Mouse (Mus musculus): Measurements from ENCODE around the gene Cabp2. TPM values are rescaled to one million over a fixed set of nuclear protein-coding genes. Genes with fewer than 3 reads are reported as not detected.

Cabp2 gene
- polyA plus RNA-seq, 1 experiment from 2014 or later, result 3.6 TPM

DNA sequence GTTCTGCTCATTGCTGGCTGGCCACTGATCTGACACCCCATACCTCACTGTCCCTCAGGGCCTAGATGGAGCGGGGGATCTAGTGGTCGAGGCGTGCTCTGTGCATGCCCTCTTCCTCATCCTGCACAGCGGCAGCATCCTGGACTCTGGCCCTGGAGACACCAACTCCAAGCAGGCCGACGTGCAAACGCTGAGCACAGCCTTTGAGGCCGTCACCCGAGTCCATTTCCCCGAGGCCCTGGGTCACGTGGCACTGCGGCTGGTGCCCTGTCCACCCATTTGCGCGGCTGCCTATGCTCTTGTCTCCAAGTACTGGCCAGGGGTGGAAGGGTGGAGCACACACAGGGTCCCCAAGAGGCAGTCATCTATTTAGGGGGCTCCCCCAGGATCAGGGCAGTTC lies 25.3 kb downstream of the Cabp2 start:
- ATAC-seq (ENCODE audit: insufficient read depth, low FRiP score, low read depth), result no peak
- Histone ChIP-seq H3K4me3 (replicated peaks) (no peak overlapping the region), H3K4me2 (no peak overlapping the region), H3K4me1 (no peaks in the 10 kb centered on the region), H3K9ac (no peak overlapping the region), H3K27me3 (replicated peaks) (peaks cover 2% of the 10 kb centered on the region; the same call in 1 of the 2 replicates), H3K27ac (no peak overlapping the region), H3K9me3 (no peaks in the 10 kb centered on the region), H3K36me3 (no peaks in the 10 kb centered on the region; the same call in 1 of the 2 replicates)
- WGBS, result 90% methylated on average over 14 of the region's 14 CpGs

DNA sequence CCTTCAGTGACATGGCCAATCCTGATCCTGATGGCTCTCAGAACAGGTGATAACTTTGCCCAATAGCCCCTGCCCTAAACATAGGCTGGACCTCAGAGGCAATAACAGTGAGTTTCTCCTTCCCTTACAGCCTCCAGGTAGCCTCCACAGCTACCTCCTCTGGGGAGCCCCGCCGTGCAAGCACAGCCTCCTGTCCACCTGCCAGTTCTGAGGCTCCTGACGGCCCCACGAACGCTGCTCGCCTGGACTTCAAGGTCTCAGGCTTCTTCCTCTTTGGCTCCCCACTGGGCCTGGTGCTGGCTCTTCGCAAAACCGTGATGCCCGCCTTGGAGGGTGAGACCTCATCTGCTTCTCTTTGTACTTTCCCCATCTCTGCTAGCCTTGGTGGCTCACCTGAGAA lies 27.2 kb downstream of the Cabp2 start:
- Histone ChIP-seq H3K9me3 (no peaks in the 10 kb centered on the region), H3K4me1 (peaks cover 5% of the 10 kb centered on the region), H3K27ac (no peak overlapping the region), H3K4me2 (no peak overlapping the region), H3K9ac (no peak overlapping the region), H3K4me3 (replicated peaks) (no peak overlapping the region), H3K27me3 (replicated peaks) (no peaks in the 10 kb centered on the region), H3K36me3 (peaks cover 3% of the 10 kb centered on the region; the same call in 1 of the 2 replicates)
- no peak for ATAC-seq (ENCODE audit: insufficient read depth, low FRiP score, low read depth)
- WGBS, result 81% methylated on average over 9 of the region's 9 CpGs

DNA sequence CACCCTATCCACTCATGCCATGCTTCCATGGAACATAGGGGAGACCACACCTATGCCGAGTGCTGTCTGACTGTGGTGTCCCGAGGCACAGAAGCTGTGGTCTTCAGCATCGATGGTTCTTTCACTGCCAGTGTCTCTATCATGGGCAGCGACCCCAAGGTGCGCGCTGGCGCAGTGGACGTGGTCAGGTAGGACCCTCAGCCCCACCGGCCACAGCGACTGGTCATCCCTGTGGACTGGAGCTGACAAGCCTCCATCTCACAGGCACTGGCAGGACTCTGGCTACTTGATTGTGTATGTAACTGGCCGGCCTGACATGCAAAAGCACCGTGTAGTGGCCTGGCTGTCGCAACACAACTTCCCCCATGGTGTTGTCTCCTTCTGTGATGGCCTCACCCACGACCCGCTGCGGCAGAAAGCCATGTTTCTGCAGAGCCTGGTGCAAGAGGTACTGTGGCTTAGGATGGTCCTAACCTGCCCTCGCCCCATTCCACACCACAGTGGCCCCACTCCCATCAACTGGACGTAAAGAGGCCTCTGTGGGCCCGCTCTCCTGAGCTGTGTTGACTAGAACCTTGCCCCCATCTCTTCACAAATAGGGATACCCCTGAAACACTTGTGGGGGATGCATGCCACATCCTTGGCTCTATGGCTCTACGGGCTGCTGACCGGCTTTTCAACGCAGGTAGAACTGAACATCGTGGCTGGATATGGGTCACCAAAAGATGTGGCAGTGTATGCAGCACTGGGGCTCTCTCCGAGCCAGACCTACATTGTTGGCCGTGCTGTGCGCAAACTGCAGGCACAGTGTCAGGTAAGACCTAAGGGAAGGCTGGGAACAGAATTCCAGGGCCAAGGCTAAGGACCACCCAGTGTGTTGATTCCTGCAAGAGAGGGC lies 30.9 kb downstream of the Cabp2 start:
- no peaks in the 10 kb centered on the region for H3K9me3 ChIP-seq
- no peak overlapping the region for H3K4me3 ChIP-seq (replicated peaks)
- 92% methylated on average over 26 of the region's 26 CpGs for WGBS
- no peak overlapping the region; the same call in 1 of the 2 replicates for H3K27ac ChIP-seq
- H3K9ac ChIP-seq, result no peak overlapping the region
- ATAC-seq (ENCODE audit: insufficient read depth, low FRiP score, low read depth), result no peak
- no peak overlapping the region for H3K4me2 ChIP-seq
- peaks cover 27% of the 10 kb centered on the region for H3K36me3 ChIP-seq
- H3K27me3 ChIP-seq (replicated peaks), result no peaks in the 10 kb centered on the region
- H3K4me1 ChIP-seq, result peaks cover 10% of the 10 kb centered on the region

DNA sequence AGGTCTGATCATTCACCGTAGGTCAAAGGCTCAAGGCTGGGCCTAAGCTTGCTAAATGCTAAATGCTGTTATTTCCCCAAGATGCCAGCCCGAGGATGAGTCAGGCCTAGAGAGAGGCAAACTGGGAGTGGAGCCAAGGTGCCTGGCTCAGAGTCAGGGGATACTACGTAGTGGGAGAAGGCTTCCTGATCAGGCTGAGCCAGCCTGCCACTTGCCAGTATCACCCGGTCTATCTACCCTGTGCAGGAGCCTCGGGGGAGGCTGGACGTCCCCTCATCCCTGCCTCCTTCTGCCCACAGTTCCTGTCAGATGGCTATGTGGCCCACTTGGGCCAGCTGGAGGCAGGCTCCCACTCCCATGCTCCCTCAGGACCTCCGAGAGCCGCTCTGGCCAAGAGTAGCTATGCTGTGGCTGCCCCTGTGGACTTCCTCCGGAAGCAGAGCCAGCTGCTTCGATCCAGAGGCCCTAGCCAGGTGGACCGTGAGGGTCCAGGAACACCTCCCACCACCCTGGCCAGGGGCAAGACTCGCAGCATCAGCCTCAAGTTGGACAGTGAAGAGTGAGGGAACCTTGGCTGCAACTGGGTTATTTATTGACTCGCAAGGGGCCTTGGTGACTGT lies 31.9 kb downstream of the Cabp2 start:
- Histone ChIP-seq H3K9me3 (no peaks in the 10 kb centered on the region), H3K27ac (peak overlapping the region; percentile 31; the same call in 1 of the 2 replicates), H3K27me3 (replicated peaks) (no peaks in the 10 kb centered on the region), H3K4me2 (no peak overlapping the region), H3K4me3 (replicated peaks) (no peak overlapping the region), H3K4me1 (peaks cover 10% of the 10 kb centered on the region), H3K9ac (no peak overlapping the region), H3K36me3 (peaks cover 31% of the 10 kb centered on the region)
- peak; percentile 34; the same call in 1 of the 2 replicates for ATAC-seq (ENCODE audit: insufficient read depth, low FRiP score, low read depth)
- 60% methylated on average over 13 of the region's 13 CpGs for WGBS

DNA sequence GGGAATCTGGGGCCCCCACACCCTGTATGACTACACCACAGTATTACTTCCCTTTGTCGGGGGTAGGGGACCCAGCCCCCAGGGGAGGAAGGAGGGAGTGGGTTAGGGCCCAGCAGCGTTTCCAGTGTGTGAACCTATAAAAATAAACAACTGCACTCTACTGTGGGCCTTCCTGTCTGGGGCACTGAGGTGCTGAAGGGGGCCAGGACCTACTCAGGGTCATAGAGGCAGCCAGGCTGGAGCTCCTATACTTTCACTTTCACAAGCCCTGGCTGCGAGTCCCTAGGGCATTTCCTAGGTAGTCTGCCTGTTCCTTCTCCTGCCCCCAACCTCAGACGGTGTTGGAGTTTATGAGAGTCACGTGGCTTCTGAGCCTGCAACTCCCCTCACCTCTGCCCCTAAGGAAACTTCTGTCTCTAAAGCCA lies 32.4 kb downstream of the Cabp2 start:
- peak; percentile 56; the same call in 1 of the 2 replicates for ATAC-seq (ENCODE audit: insufficient read depth, low FRiP score, low read depth)
- Histone ChIP-seq H3K9me3 (no peaks in the 10 kb centered on the region), H3K27me3 (replicated peaks) (no peaks in the 10 kb centered on the region), H3K4me3 (replicated peaks) (no peak overlapping the region), H3K36me3 (peaks cover 32% of the 10 kb centered on the region), H3K4me2 (no peak overlapping the region; the same call in 1 of the 2 replicates), H3K27ac (peak overlapping the region; percentile 31; the same call in 1 of the 2 replicates), H3K4me1 (peaks cover 10% of the 10 kb centered on the region), H3K9ac (no peak overlapping the region)
- WGBS, result 26% methylated on average over 5 of the region's 5 CpGs

DNA sequence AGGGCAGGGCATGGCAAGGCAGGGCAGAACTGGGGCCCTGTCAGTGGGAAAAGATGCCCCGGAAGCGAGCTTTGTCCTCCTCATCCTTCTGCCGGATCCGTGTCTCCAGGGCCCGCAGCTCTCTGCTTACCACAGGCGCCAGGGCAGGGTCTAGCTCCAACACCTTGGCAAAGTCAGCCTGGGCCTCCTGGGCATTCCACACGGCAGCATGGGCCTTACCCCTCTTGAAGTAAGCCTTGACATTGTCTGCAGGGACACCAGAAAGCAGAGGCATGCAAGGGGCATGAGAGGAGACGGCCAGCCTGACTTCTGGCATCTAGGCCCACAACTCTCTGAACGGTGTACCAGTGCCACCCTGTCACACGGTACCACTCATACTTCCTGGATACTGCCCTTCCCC lies 33.2 kb downstream of the Cabp2 start:
- Histone ChIP-seq H3K9ac (no peak overlapping the region), H3K27ac (no peak overlapping the region), H3K4me3 (replicated peaks) (no peak overlapping the region), H3K4me1 (peaks cover 10% of the 10 kb centered on the region), H3K36me3 (peaks cover 32% of the 10 kb centered on the region), H3K27me3 (replicated peaks) (no peaks in the 10 kb centered on the region), H3K9me3 (no peaks in the 10 kb centered on the region), H3K4me2 (no peak overlapping the region)
- no peak for ATAC-seq (ENCODE audit: insufficient read depth, low FRiP score, low read depth)
- 89% methylated on average over 10 of the region's 10 CpGs for WGBS

DNA sequence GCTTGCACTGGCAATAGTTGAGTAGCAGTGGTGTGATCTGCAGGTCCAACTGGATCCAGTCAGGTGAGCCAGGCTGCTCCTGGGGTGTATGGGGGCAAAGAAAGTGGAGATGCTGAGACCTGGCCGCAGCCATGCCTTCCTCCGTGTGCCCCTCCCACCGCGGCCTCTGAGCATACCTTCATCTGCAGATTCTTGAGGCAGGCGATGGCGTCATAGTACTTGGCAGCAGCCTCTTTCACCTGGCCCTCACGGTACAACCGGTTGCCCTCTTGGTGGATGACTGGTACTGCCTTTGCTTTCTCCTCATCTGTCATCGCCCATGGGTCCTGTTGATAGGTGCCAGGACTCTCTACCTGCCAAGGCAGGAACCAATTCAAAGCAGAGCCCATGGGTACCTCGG lies 33.8 kb downstream of the Cabp2 start:
- no peak overlapping the region for H3K9ac ChIP-seq
- WGBS, result 95% methylated on average over 10 of the region's 10 CpGs
- no peak overlapping the region for H3K4me3 ChIP-seq (replicated peaks)
- H3K36me3 ChIP-seq, result peaks cover 32% of the 10 kb centered on the region
- no peaks in the 10 kb centered on the region for H3K9me3 ChIP-seq
- H3K27me3 ChIP-seq (replicated peaks), result no peaks in the 10 kb centered on the region
- peaks cover 12% of the 10 kb centered on the region for H3K4me1 ChIP-seq
- no peak overlapping the region for H3K27ac ChIP-seq
- no peak for ATAC-seq (ENCODE audit: insufficient read depth, low FRiP score, low read depth)
- H3K4me2 ChIP-seq, result no peak overlapping the region

DNA sequence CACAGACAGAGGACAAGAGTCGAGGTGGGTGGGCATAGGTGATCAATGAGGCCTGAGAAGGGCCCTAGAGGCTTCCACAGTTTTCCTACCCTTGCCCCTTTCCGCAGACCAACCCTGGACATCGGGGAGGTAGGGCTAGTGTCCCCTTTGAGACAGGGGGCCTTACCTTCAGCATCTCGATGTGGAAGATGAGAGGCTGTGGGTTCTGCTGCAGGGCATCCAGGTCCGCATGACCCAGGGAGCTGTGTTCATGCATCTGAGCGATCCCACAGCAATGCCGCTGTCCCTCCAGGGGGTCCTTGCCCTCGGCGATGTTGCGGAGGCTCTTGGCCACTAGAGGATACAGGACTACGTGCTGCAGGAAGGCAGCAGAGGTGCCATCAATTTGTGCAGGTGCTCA lies 34.4 kb downstream of the Cabp2 start:
- Histone ChIP-seq H3K27me3 (replicated peaks) (no peaks in the 10 kb centered on the region), H3K27ac (no peak overlapping the region), H3K36me3 (peaks cover 32% of the 10 kb centered on the region), H3K4me1 (peaks cover 18% of the 10 kb centered on the region), H3K9me3 (no peaks in the 10 kb centered on the region), H3K4me3 (replicated peaks) (no peak overlapping the region), H3K9ac (no peak overlapping the region), H3K4me2 (no peak overlapping the region)
- 86% methylated on average over 11 of the region's 11 CpGs for WGBS
- ATAC-seq (ENCODE audit: insufficient read depth, low FRiP score, low read depth), result no peak

DNA sequence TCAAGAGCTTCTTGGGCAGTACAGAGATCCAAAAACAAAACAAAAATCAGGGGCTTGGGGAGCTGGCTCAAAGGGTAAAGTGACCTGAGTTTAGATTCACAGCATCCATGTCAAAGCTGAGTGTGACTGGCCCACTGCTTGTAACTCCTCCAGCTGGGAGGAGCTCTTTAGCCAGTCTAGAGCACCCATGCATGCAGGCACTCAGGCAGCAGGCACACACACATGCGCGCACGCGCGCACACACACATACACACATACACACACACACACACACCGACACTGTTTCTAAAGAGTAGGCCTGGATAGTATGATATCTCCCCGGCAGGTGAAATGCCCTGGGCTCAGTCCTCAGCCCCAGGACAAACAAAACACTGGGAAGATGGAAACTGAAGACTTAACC lies 35.6 kb downstream of the Cabp2 start:
- Histone ChIP-seq H3K4me1 (peaks cover 21% of the 10 kb centered on the region), H3K36me3 (peaks cover 32% of the 10 kb centered on the region), H3K4me3 (replicated peaks) (no peak overlapping the region), H3K27ac (no peak overlapping the region), H3K4me2 (no peak overlapping the region), H3K9ac (no peak overlapping the region), H3K27me3 (replicated peaks) (no peaks in the 10 kb centered on the region), H3K9me3 (no peaks in the 10 kb centered on the region)
- no peak for ATAC-seq (ENCODE audit: insufficient read depth, low FRiP score, low read depth)
- WGBS, result 96% methylated on average over 7 of the region's 7 CpGs

DNA sequence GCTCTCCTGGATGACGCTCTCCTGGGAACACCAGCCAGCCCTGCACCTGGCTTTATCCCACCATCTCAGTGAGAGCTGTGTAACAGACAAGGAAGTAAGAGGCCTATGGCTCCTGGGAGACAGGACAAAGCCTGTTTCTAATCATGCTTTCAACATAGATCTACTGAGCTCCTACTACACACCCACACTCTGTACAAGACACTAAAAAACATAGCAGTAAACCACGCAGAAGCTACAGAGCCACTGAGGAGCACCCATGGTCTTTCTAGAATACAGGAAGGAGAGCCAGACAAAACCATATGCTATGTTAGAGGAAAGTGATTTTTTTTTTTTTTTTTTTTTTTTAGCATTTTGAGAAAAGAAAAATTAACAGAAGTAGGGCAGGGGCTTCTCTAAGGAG lies 37.0 kb downstream of the Cabp2 start:
- WGBS, result 96% methylated on average over 2 of the region's 2 CpGs
- no peak for ATAC-seq (ENCODE audit: insufficient read depth, low FRiP score, low read depth)
- H3K9me3 ChIP-seq, result no peaks in the 10 kb centered on the region
- H3K4me3 ChIP-seq (replicated peaks), result no peak overlapping the region
- peaks cover 18% of the 10 kb centered on the region for H3K4me1 ChIP-seq
- H3K4me2 ChIP-seq, result no peak overlapping the region
- no peaks in the 10 kb centered on the region for H3K27me3 ChIP-seq (replicated peaks)
- H3K27ac ChIP-seq, result no peak overlapping the region
- H3K9ac ChIP-seq, result no peak overlapping the region
- peaks cover 29% of the 10 kb centered on the region for H3K36me3 ChIP-seq

DNA sequence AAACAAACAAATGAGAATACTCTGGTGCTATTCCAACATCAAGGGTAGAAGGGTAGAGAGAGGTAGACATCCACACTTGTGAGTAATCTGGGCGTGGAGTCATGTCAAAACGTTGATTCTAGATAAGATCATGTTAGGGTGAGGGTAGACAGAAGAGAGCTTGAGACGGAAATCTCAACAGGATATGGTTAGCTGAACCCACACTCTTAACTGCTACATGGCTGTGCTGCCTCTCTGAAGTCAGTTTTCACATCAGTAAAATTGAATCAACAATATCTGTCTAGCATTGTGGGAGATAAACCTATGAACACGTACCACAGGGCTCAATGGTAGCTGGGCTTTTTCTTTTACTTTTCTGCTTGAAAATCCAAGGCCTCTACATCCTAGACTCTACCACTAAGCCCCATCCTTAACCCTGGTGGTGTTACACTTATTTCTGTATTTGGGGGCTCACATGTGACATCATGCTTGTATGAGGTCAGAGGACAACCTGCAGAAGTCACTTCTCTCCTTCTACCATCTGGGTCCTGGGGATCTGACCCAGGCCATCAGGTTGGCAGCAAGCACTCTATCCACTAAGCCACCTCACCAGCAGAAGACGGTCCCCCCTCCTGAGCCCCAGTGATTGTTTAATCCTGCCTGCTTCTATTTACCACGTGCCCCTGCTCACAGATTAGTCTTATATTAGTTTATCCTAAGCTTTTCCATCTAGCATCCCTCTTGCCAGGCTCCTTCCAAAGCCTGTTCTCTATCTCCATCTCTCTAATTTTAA lies 38.5 kb downstream of the Cabp2 start:
- Histone ChIP-seq H3K4me2 (peak overlapping the region; percentile 56; the same call in 1 of the 2 replicates), H3K27me3 (replicated peaks) (no peaks in the 10 kb centered on the region), H3K9ac (no peak overlapping the region), H3K4me1 (peaks cover 14% of the 10 kb centered on the region; the same call in 1 of the 2 replicates), H3K4me3 (replicated peaks) (no peak overlapping the region), H3K36me3 (peaks cover 17% of the 10 kb centered on the region), H3K9me3 (no peaks in the 10 kb centered on the region), H3K27ac (no peak overlapping the region)
- no peak for ATAC-seq (ENCODE audit: insufficient read depth, low FRiP score, low read depth)
- 73% methylated on average over 6 of the region's 6 CpGs for WGBS
